Mouse (Mus musculus) left cerebral cortex, postnatal 36 days (tissue): ENCODE measurements around the gene Pramef20. TPM values are rescaled to one million over a fixed set of nuclear protein-coding genes. Genes with fewer than 3 reads are reported as not detected.
"Not testable (repeated sequence)": the region's sequence is repeated elsewhere in the genome, so short reads cannot be mapped to it uniquely, and the experiment has no call there.

Source experiments
- DNase-seq, 2 experiments: peaks; one replicate each; pipeline ENCODE4 v3.0.0; 2021 to 2022; ENCODE audit warnings: low spot score in 2 of 2, mixed read lengths in 1 of 2
- intact Hi-C: fragments of 180-260 bp; cut with DNase I; formaldehyde crosslinking; loops from one replicate; pipeline ENCODE4 v1.15.1; 2025
- total RNA-seq, 2 experiments: library from RNA; stranded (reverse); gene quantifications; 2 replicates each; pipeline ENCODE4 v1.2.3; 2021

The Pramef20 gene
- not detected for total RNA-seq

DNA sequence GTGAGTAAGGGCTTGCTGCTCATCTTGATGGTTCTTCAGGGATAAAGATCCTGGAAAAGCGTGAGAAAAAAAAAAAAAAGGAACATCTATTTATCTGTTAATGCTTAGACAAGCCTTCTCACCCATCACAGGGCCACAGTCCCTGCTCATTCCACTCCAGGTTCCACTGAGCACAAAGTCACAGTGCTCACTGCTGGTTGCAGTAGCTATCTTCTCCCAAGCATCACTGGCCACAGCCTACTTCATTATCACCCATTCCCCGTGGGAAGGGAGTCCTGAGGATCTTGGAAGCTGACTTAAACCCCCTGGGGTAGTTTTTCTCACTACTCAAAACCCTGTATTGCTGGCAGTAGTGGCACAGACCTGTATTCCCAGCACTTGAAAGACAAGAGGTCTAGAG is at the start of gene Pramef20:
TSS of gene Pramef20 (minus strand) at position 23 of the 400 bp plus-strand sequence.
- intact Hi-C loops = no loop called here
- DNase-seq = no peak

DNA sequence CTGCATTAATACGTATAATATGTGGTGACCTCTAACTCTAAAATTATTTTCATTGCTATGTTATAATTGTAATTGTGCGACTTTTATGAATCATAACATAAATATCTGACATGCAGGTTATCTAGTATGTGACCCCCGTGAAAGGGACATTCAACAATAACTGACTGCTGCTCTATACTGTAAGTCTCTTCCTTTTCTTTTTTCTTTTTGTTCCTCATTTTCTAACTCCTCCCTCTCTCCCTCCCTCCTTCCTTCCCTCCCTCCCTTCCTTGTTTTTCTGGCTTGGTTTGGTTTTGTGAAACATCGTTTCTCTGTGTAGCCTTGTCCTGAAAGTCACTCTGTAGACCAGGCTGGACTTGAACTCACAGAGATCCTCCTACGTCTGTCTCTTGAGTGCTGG is 46.9 kb upstream of the Pramef20 start:
- DNase-seq = no peak
- intact Hi-C loops = no loop called here

DNA sequence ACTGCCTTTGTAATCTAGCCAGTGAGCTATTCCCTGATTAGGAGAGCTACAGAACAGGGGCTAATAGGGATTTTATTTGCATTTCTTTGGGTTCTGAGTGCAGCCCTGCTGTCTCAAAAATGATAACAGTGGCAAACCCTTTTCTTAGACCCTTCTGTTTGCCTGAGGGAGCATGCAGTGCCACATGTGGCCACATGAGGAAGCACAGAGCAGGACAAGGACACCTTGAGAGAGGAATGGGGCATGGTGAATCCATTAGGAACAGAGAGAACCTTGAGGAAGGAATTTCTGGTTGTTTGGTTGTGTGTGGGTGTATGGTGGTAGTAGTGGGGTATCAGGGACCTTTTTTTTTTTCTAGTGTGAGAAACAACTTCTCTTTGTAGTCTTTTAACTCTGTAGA is 42.9 kb upstream of the Pramef20 start:
- intact Hi-C loops = no loop called here
- DNase-seq = no peak

DNA sequence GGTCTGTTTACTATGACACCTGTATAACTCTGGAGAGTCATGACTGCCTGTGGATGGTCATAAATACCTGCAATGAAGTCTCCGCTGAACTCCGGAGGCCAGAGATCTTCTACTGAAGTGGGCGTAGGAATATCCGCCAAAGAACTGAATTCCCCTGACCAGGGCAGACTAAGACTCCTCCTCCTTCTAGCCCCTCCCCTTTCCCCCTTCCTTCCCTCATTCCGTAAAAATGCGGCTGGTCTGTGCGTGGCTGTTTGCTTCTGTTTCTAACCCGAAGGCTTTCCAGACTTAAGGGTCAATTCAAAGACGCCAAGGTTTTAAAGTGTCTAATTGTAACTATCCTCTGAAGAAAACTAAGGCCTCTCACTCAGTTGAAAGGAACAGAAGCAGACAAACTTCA is 30.6 kb upstream of the Pramef20 start, which contains the start of gene Pramef12:
TSS of gene Pramef12 (minus strand) at position 175 of the 400 bp plus-strand sequence.
- intact Hi-C loops = no loop called here
- no peak for DNase-seq

DNA sequence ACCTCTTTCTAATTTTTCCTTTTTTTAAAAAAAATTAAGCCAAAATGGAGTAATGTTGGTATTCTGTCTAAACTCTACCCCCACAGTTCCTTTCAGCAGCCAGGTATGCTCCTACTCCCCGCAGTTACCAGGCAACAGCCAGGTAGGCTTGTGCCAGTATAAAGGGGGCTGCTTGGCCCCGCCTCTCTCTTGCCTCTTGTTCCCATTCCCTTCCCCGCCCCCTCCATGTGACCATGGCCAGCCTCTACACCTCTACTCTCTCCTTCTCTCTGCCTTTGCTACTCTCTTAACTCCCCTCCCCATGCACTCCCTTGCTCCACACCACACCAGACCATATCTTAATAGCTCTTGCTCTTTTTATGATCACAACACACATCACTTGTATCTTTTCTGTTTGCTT is 28.5 kb upstream of the Pramef20 start:
- intact Hi-C loops = no loop called here
- no peak for DNase-seq

DNA sequence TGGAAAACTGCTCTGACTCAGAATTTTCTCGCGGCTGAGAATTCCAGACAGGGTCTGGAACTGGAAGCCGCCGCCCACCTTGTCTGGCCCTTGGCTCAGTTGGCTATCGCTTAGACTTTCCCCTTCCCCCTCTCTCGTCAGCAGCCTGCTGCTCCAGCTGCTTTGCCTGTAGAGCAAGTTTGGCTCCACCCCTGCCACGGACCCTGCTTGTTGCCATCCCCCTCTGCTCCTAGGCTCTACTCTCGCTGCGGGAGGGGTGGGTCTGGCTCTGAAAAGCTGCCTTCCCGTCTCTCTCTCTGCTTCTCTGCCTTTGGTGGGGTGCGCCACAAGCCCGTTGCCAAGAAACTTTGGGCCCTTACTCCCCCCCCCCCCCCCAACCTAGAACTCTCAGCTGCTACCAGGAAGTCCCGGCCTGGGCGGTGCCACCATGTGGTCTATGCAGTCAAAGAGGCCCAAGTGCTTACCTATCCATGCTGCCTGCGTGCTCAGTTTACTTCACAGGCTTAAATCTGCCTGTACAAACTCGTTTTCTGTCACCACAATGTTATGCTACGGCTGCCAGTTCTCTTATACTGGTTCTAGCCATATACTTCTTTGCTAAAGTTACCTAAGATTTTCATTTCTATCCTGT is 26.8 kb upstream of the Pramef20 start:
- DNase-seq = no peak
- intact Hi-C loops = no loop called here

DNA sequence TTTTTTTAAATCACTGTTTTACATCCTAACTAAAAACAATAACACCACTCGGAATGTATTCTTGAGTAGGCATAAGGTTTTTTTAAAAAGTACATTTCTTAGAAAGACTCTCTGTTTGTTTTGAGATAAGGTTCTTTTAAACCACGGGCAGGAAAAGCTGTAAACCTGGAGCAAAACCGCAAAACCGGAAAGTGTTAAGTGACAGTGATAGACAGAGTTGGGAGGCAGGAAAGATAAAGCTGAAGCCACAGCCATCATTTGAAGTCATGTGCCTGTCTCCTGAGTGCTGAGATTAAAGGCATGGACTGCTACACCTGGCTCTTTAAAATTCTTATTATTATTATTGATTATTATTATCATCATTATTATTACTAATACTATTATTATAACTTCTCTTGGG is 25.0 kb upstream of the Pramef20 start:
- DNase-seq = no peak
- intact Hi-C loops = no loop called here

DNA sequence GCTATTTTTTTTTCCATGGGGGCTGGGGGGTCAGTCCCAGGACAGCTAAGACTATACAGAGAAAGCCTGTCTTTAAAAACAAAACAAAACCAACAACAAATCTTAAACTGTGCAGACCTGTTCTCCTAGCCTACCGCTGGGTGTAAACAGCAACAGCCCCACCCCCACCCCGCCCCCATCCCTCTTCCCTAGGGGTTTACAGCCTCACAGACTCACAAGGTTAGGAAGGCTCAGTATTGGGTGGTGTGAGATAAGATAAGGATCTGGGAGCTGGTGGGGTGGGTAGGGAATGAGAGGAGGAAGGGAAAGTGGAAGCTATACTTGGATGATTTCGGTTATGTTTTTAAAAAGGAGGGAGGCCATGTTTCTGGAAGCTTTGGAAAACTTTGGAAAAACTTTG is 18.6 kb upstream of the Pramef20 start:
- intact Hi-C loops = no loop called here
- no peak for DNase-seq

DNA sequence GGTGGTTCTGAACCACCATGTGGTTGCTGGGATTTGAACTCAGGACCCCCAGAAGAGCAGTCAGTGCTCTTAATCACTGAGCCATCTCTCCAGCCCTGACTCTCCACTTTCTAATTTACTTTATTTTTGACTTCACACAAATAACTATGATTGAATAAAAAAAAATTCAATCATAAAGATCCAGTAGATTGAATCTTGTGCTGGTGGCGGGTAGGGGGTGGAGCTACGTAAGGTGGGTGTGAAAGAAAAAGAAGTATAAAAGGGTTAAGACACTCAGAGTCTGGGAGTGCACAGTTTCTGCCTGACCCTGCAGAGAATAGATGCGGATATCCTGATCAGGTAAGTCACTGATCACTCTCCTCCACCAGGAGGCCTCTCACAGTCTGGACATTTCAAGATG is 20.1 kb downstream of the Pramef20 start, which contains the start of gene Gm13119:
TSS of gene Gm13119 (plus strand) at position 301 of the 400 bp plus-strand sequence.
- DNase-seq, intact Hi-C loops: not testable (repeated sequence)

DNA sequence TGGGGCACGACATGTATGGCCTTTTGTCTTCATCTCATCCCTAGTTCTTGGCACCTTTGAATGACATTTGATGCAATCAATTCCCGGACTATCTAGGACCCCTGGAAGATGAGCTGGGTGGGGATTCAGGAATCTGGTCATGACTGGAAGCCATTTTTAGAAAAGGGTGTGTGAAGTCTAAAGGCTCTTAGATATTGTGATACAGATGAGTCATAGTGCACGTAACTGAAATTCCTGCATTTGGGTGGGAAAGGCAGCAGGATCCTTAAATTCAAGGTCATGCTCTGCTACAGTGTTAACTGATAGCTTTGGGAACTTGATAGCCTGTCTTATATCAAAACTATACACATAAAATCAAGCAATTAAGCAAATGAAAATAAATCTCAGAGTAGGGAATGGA is 41.9 kb downstream of the Pramef20 start:
- DNase-seq, intact Hi-C loops: not testable (repeated sequence)

DNA sequence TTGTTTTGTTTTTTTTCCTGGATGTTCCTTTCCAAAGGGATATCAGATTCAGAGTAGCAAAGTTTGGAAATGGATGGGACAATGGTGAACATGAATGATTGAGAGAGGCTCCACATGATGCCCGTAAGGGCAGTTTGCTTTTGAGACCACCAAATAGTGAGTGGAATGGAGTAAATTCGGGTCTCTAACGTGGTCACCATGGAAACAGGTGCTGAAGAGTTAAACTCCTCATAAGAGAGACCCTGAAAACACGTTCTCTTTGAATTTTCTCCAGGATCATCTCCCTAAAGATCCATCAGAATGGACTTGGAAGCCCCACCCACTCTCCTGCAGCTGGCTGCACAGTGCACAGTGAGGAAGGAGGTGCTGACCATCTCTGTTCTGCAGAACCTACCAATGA is 47.8 kb downstream of the Pramef20 start, which contains the start of gene Gm13128:
TSS of gene Gm13128 (plus strand) at position 301 of the 400 bp plus-strand sequence.
- DNase-seq, intact Hi-C loops: not testable (repeated sequence)

Other genes starting within 250 kb of the Pramef20 start
- gene Oog3, start 215.3 kb downstream of the Pramef20 start, total RNA-seq = not detected
- gene Oog2, start 187.2 kb downstream of the Pramef20 start, total RNA-seq = not detected
- gene C87977, start 164.6 kb downstream of the Pramef20 start, total RNA-seq = not detected
- gene Pramel5, start 97.4 kb downstream of the Pramef20 start, total RNA-seq = not detected
- gene Gm13128, start 47.7 kb downstream of the Pramef20 start, total RNA-seq = not detected
- not detected for gene Gm13119, start 20.0 kb downstream of the Pramef20 start, total RNA-seq
- not detected for gene Pramef12, start 30.5 kb upstream of the Pramef20 start, total RNA-seq
- gene 1700012P22Rik, start 60.8 kb upstream of the Pramef20 start, total RNA-seq = not detected
- gene Gm9944, start 75.4 kb upstream of the Pramef20 start, total RNA-seq = not detected
- not detected for gene Aadacl3, start 85.8 kb upstream of the Pramef20 start, total RNA-seq
- gene 9430007A20Rik, start 141.9 kb upstream of the Pramef20 start, total RNA-seq = not detected
- not detected for gene Gm13124, start 187.2 kb upstream of the Pramef20 start, total RNA-seq
- not detected for gene Aadacl4, start 235.8 kb upstream of the Pramef20 start, total RNA-seq